Mouse (Mus musculus): Measurements from ENCODE around the gene Jade1.

Gene Jade1

DNA sequence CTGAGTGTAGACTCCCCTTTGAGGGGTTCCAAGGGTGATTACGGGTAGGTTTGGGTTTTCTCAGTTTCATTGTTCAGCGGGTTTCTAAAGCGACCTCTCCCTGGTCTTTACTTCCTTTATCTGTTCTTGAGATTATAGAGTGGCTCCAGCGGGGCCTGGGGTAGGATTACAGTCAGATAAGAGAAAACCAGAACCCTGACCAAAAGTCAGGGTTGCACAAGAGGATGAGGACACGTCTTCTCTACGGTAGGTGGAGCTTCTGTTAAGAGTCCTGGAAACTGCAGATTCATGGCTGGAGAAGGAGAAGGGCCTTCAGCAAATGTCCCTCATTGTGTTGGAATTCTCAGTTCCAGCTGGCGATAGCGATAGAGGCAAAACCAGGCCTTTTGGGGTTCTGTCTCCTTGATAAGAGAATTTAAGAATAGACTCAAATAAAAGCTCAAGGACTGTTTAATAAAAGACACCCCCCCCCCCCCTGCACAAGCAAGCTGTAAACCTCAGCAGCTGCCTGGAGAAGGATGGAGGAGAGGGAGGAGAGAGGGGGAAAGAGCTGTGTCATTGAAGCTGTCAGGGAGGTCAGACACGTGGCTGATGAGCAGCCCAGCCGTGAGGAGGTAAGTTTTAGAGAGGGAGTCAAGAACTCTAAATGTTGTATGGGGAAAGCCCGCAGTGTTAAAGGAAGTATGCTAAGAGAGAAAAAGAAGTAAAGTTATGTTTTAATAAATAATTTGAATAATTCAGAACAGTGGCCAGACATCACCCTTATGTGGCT is 2.6 kb upstream of the Jade1 start:
- no peak for DNase-seq

DNA sequence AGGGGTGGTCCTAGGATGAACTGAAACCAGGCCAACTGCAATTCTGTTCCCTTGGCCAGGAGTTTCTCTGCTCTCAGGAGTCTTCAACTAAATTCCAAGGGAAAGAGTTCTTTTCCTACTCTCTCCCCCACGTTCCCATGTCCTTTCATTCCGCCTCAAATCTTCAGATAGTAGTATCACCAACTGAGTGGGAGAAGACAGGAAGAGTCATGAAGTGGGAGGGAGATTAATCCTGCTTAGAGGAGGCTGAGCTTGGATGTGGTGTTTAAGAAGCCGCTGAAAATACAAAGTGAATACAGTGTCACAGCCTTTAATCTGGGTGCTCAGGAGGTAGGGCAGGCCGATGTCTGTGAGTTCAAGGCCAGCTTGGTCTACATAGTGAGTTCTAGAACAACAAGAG is 1.9 kb upstream of the Jade1 start:
- DNase-seq = no peak

- DNase-seq = no peak
Observed at GRCm38 (mm10) chr3:41554480-41555475, 753 bp upstream of the Jade1 start.

GRCm38 (mm10) chr3:41556451-41557266 is 1.1 kb downstream of the Jade1 start:
- DNase-seq = no peak

DNA sequence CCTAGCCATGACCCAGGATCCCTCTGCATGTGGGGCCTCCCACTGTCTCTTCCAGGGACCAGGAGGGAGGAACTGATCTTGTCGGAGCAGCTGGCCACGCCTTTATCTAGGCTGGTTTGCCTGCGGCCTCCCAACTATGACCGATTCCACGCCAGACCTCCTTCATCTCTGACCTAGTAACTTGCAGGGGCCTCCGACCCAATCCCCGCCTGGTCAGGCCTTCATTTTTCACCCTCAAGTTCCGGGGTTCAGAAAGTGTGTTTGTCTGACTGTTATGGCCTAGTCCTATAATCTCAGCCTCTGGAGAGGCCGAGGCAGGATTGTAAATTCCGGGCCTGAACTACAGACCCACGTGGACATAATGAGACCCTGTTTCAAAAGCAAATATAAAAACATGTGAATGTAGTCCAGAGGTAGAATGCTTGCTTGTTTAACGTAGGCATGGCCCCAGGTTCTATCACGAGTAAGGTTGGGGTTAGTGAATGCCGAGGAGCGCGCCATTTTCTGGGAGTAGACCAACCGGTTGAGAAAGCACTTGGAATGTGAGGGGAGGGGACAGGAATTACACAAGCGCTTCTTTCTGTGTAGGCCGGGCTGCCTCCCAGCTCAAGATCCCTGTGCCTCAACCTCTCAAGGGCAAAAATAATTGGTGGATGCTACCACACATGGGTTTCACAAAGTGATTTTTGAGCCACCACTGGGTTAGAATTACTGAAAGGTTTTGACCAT is 1.9 kb downstream of the Jade1 start:
- DNase-seq = no peak

DNA sequence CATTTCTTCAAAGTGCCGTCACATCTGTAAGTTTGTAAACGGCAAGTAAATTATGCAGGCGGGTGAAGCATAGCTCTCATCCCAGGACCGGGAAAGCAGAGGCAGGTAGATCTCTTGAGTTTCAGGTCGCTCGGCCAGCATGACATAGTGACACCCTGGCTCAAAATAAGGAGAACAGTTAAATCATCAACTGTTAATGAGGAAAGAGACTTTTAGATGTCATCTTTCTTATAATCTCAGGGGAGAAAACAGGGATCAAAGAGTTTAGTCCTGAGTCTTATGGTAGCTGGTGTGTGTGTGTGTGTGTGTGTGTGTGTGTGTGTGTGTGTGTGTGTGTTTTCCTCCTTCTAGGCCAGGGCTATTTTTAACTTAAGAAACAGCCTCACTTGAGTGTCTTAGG is 5.0 kb downstream of the Jade1 start:
- DNase-seq = no peak

DNA sequence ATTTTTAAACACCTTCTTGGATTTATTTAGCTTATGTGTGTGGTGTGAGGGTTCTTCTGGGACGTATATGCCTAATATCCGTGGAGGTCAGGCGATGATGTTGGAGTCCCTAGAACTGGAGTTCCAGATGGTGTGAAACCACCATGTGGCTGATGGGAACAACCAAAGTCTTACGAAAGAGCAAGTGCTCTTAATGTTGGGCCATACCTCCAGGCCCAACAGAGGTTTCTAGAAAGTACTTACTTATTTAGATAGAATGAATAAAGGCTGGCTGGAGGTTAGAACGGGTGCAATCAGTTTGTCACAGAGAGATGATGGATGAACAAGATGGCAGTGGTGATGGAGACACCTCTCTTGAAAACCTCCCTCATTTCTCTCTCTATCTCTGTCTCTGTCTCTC is 6.3 kb downstream of the Jade1 start:
- no peak for DNase-seq

- peak; percentile 71 to 73 for DNase-seq
Observed at GRCm38 (mm10) chr3:41563211-41563931, 7.8 kb downstream of the Jade1 start.

DNA sequence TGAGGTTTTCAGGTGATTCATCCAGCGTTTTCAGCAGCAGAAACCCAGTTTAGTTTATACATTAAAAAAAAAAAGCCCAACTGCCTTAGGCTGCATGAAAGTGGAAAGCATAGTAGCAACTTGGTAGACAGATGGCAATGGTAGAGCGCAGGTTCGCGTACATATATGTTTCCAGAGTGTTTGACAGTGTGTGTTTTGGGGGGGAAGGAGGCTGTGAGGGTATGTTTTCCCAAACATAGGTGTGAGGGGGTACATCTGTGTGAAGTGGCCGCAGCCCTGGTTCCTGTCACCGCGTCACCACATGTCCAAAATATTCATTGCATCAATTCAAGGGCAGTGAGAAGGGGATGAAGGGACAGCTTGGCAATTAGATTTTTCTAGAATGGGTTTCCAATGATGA is 8.5 kb downstream of the Jade1 start:
- DNase-seq = no peak

- DNase-seq = peak; percentile 70 to 74
Observed at GRCm38 (mm10) chr3:41564471-41565213, 9.1 kb downstream of the Jade1 start.

GRCm38 (mm10) chr3:41565410-41565823 is 9.9 kb downstream of the Jade1 start:
- DNase-seq = peak; percentile 73 to 79

GRCm38 (mm10) chr3:41565955-41566354 is 10.4 kb downstream of the Jade1 start:
- peak; percentile 80 to 83 for DNase-seq

- no peak for DNase-seq
Observed at GRCm38 (mm10) chr3:41569943-41570342, 14.4 kb downstream of the Jade1 start.

DNA sequence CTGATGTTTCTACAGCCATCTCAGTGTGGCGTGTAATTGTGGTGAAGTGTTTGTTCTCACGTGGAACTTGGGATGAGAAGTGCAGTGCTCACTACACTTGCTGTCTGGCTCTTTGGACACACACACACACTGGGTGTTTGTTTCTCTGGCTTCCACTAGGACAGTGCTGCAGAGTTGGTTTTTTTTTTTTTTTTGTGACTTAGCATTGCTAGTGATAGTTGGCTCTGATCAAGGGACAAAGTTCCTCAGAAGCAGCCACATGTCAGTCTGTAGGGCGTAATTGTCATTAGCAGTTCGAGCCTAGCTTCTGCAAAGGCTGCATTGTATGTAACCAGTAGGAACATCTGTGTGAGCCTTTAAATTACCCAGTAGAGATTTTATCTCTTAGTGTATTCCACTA is 16.6 kb downstream of the Jade1 start:
- no peak for DNase-seq

DNA sequence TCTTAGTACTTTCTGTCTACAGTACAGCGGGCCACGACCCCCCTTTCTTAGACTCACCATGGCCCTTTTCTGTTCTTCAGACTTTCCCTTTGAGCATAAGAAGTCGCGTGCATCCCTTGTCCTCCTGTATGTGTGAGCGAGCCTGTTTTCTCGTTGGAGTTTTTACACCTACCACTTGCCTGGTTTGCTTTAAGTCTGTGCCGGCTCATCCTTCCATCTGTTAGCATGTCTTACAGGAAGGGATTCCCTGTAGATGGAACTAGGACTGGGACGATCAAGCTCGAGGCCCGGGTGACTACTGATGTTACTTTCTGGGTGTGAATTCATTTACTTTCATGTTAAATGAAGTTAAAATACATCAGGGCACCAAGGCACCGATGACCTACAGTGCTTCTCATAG is 17.4 kb downstream of the Jade1 start:
- no peak for DNase-seq

GRCm38 (mm10) chr3:41574208-41574607 is 18.7 kb downstream of the Jade1 start:
- DNase-seq = no peak

DNA sequence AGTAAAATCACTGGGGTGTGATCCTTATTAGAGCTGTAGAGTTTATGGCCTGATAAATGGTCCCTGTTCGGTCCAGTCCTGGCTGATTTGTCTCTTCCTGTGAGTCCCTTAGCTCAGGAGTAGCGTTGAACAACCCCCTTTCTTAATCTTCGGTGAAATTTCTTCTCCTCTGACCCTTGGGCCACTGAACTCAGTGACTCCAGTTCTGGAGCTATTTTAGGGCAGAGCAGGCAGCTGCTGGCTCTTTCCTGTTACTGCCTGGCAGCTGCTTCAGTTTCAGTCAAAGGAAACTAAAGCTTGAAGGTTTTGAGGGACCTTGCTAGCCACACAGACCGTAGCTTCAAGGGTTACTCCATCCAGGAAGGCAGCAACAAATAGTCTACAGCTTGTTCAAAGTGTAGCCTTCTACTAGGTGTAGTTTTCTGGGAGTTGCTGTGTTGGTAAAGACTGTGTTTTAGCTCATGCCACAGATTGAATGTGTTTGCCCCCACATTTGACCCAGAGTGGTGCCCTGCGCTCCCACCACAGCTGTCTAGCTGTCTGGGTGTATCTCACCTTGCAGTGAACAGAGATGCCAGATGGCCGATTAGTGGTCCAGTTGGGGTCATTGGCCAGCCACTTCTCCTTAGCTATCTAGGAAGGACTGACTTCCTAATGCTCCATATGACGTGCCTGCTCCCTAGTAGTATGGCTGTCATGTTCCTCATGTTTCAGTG is 19.3 kb downstream of the Jade1 start:
- DNase-seq = no peak

DNA sequence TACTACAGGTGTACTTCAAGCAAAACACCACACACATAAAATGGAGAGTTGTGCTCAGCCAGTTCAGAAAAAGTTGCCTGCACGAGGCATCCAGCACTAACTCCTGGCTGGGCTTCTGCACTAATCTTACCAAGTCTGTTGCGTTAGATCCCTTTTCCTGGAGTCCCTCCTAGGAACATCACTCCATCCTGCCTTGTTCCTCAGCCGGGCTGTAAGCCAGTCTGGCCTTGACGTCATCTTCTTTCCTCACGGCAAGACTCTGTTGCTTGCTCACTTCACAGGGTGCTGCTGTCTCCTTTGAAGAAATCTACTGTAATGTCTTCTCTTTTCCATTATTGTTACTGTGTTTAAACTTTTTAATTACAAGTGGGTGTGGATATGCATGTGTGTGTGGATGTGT is 20.4 kb downstream of the Jade1 start:
- no peak for DNase-seq

DNA sequence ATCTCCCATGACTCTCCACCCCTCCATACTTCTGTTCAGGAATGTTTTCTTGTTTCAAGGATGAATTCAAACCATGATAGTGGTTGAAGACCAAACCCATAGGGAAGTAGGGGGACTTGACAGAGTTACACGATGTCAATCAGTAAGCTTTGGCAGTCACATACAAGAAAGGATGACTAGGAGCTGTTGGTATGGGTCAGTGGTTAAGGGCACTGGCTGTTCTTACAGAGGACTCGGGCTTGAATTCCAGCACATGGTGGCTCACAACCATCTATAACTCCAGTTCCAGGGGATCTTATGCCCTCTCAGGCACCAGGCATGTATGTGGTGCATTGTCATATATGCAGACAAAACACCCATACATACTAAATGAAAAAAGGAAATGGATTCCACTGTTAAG is 21.7 kb downstream of the Jade1 start:
- no peak for DNase-seq

DNA sequence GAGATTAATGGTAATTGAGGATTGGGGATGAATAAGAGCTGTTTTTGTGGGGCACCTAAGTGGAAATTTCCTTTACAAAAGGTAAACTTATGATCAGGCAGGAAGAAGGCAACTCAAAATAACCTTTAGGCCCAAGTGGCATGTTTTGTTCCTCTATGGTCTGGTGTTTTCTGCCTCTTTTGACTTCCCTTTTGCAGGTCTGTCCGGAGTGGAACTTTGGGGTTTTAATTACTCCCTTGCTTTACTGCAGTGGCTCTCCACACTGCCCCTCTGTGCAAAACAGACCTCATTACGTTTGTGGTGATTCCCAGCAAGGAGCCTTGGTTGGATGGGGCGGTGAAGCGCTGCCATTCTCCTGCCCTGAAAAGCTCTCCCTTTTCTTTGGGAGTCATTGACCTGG is 24.3 kb downstream of the Jade1 start:
- DNase-seq = no peak

Data from cerebellum, postnatal 36 days (tissue).